Mouse (Mus musculus): ENCODE measurements at regions not wholly inside any gene's neighbourhood (a gene's known extent, or its start where the extent isn't known, plus 50 kb on each side); places are given as distances from the start of the nearest gene placed in this dataset.

DNA sequence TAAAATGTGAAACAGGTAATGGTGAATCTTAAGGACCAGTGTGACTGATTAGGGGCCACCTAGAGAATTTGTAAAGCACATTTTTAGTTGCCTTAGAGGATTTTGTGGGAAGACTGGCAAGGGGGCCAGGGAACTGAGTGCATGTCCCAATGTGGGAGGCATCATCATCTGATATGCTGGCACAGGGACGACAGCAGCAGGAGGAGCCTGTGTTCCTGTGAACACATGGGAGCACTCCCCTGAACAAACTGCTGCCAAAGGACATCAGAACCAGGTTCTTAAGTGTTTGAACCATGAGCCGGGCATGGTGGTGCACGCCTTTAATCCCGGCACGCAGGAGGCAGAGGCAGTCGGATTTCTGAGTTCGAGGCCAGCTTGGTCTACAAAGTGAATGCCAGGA is 723.4 kb upstream of the 4930444P10Rik start:
- TF ChIP-seq ZNF384 (IDR thresholded peaks at IDR 0.05; ENCODE audit: low read depth, low read length) (no peak), CHD2 (IDR thresholded peaks at IDR 0.05; ENCODE audit: low read depth, low read length) (no peak), ZC3H11A (IDR thresholded peaks at IDR 0.05; ENCODE audit: borderline replicate concordance, low read depth, low read length) (no peak)

Data from ES-E14 (cell line).